Mouse (Mus musculus): Measurements from ENCODE around the gene Dse.
"Not testable (repeated sequence)": the region's sequence is repeated elsewhere in the genome, so short reads cannot be mapped to it uniquely, and the experiment has no call there.

The Dse gene

DNA sequence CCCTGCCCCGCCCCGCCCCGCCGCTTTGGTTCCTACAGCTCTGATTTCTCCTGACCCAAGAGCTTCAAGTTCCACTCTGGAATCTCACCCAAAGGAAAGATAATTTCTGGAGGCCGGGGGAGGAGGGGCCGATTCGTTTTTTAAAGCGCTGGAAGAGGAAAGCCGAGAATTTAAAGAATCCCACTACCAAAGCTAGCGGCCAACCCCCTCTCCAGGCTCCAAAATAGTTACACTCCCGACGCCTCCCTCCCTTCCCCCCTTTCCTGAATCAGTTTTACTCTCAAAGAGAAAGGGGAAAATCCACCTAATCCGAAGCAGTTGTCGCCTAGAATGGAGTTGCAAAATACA is at the start of gene Dse:
Gene Dse (minus strand): TSS at position 213 of the 348 bp plus-strand sequence.
- DNase-seq = peak; percentile 8

DNA sequence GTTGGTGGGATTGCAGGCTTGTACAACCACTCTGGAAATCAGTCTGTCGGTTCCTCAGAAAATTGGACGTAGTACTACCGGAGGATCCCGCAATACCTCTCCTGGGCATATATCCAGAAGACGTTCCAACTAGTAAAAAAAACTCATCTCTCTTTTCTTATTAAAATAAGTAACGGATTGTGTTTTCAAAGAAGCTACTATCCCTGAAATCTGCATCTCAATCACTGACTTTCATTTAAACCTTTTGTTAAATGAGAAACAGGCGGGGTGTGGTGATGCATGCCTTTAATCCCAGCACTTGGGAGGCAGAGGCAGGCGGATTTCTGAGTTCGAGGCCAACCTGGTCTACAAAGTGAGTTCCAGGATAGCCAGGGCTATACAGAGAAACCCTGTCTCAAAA is 45.3 kb upstream of the Dse start:
- DNase-seq = not testable (repeated sequence)

DNA sequence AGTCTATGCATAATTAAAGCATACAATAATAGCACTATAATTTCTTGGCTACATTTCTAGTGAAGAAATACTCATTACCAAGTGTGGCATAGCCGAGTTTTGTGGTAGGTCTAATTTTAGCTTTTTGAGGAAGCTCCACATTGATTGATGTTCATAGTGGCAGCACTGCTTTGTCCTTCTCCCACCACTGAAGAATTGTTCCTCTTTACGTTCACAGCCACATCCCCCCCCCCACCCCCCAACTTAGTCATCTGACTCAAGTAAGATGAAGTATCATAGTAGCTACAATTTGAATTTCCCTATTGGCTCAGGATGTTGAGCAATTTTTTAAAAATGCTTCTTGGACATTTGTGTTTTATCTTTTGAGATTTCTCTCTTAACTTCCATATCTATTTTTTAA is 42.1 kb upstream of the Dse start:
- no peak for DNase-seq

DNA sequence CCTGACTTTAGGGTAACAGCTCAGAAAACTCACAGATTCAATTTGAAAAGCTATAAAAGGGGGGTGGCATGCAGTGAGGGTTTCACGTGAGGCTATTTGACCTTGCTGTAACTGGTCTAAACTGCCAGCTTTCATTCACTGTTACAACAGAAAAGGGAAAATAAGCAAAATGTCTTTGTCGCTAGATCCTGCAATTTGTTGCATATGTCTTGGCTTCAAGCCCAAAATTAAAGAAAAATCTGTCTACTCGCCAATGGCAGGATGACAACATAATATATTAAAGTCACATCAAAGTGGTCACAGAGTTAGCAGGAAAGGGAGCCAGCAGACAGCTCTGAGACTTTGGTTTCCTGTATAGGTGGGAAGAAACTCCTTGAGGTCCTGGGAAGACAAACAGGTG is 40.2 kb upstream of the Dse start:
- DNase-seq = no peak

DNA sequence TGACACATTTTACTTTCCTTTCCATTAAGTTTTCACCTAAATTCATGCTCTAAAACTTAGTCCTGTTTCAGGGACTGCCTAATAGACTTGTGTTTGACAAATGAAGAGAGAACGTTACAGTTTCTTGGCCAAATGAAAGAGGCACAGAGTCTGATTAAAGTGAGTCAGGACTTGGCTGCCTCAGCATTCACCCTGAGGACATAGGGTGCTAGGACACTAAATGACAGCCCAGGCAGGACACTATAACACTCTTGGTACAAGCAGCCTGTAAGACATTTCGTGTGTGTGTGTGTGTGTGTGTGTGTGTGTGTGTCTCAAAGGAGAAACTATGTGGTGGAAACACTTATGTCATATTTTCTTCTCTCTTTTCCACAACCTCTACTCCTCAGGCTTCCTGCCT is 38.6 kb upstream of the Dse start:
- DNase-seq = no peak

DNA sequence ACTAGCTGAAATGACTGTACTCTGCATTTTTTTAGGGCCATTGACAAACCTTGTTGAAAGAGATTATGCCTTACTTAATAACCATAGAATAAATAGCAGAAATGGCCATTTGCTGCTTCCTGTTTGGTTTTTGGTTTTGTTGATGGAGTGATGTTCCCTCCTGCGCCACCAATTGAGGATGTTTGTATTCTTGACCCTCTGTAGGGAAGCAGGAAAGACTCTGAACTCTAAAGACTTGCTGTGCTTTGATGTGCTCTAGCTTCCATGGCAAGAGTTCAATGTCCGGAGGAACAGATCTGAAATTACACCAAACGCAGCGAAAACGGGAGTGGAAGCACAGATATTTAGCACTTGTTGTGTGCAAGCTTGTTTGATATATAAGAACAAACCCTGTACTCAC is 37.2 kb upstream of the Dse start:
- DNase-seq = no peak

DNA sequence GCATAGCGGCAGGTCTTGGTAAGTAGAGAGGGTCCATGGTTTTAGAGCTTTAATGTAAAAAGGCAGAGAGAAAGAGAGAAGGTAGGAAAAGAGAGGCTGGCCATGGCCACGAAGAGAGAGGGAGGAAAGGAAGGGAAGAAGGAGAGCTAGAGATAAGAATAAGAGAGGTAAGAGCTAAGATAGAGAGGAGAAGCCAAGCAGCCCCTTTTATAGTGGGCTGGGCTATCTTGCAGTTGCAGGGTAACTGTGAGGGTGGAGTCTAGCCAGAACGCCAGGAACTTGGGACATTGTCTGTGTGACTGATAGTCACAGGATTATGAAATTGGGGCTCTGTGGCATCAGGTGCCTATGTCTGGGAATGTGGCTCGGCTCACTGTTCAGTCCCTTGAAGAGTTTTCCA is 31.0 kb upstream of the Dse start:
- DNase-seq = no peak

DNA sequence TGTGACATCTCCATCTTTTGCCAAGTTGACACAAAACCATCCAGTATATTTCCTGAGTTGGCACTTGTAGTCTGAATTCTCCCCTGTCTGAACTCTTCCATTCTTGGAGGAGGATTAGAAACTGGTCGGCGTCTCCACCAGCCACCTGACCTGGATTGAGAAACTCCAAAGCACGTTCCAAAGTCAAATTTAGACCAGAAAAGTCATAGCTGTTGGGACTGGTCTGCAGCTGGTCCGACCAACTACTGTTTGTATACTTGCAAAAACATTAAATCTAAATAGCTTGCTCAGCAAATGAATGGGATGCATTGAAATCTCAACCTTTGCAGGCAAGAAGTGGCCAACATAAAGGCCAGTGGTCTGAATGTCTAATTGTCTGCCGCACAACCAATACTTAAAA is 29.1 kb upstream of the Dse start:
- no peak for DNase-seq

DNA sequence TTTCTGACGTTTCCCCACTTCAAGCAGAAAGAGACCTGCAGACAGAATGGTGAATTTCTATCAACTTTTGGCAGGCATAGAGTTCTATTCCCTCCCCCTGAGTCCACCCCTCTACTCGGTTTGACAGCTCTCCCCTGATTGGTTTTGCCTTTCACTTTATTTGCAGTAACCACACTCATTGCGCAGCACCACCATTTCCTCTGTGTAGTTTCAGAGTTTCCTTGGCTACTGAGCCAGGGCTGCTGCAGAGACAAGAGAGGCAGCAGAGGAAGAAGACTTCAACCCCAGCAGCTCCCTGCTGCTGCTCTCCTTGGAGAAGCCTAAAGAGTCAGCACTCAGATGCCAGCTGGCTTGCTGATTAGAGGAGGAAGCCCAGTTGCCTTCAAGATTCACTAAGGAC is 27.9 kb upstream of the Dse start:
- DNase-seq = no peak

DNA sequence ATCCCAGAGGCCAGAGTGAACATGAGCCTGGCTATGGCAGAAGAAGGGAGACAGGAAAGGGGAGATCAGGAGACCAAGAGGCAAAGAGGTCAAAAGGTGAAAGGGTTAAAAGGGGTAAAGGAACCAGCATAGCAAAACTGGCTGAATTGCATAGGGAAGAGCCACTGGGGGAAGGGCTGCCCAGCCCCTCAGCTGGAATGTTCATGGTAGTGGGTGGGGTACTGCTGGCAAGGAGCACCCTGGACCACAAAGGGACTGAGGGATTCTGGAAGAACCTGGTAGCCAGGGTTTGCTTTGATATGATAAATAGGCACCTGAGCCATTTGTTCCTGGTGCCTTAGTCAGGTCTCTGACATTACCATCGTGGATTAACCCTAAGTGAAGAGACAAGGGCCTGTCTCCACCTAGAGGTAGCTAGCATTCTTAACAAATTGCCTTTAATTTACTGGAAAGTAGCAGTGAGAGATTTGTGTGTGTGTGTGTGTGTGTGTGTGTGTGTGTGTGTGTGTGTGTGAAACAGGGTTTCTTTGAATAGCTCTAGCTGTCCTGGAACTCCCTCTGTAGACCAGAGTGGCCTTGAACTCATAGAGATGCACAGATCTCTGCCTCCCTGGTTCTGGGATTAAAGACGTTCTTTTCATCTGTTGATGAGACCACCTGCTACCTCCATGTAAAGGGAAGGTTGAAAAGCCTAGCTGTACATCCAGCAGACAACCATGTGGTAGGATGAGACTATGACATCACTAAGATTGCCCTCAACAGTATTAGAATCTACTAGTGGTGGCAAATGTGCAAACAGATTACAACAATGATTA is 26.6 kb upstream of the Dse start:
- DNase-seq = no peak

DNA sequence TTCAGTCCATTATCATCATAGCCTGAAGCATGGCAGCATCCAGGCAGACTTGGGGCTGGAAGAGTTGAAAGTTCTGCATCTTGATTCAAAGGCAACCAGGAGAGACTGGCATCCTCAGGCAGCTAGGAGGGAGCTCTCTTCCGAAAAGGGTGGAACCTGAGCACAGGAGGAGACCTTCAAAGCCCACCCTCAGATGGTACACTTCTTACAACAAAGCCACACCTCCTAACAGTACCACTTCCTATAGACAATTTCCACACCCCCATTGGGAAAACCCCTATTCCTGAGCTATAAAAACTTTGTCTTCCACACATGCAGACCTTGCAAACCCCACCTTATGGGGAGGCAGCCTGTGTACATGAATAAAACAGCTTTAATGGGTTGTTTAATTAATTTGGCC is 25.9 kb upstream of the Dse start:
- no peak for DNase-seq

DNA sequence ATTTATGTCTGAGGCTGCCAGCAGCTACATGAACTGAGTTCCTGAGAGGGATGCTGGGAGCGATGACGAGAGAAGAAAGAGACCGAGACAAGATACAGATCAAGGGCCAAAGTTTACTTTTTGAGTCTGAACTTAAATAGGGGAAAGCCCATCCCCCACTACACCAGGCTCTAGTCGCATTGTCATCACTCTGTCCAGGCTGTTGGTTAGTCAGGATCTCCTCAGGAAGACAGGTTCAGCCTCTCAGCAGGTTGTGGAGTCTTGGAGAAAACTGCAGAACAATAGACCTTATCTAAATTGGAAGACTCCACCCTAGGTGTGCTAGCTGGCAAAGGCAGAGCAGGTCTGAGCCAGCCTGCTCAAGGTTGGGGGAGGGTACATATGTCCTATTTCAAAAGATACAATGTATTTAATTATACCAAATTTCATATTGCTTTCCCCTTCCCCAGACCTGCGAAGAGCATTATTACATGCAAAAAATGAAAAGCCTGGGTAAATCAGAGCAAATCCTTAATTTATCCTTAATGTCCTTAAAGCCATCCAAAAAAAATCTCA is 22.7 kb upstream of the Dse start:
- no peak for DNase-seq

DNA sequence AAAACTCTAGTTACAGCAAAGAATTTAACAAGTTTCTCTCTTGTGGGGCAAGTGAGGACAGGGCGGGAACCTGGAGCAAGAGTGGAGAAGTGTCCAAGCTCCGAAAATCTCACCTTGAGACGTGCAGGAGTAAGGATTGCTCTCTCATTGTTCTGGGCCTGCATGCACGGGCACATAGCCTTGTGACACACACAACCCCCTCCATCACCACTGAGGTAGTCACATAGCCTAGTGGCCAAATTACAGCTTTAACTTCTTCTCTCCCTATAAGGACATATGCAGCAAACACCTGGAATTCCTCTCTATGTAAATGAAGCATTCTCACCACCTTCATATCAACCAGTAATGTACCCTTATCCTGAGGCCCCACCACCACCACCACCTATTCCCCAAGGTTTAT is 22.0 kb upstream of the Dse start:
- DNase-seq = no peak

DNA sequence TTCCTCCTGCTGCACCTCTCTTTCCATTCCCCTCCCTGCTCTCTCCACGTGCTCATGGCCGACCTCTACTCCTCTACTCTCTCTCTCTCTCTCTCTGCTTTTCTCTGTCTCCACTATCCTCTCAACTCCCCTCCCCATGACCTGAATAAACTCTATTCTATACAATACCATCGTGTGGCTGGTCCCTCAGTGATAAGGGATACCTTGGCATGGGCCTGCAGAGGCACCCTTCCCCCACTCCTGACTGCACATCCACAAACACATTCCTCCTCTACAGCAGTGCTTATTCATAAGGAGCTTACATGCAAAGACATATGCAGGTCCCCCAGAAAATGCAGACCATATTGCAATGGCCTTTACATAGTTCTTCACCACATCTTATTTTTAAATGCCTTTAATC is 16.1 kb upstream of the Dse start:
- DNase-seq = no peak

DNA sequence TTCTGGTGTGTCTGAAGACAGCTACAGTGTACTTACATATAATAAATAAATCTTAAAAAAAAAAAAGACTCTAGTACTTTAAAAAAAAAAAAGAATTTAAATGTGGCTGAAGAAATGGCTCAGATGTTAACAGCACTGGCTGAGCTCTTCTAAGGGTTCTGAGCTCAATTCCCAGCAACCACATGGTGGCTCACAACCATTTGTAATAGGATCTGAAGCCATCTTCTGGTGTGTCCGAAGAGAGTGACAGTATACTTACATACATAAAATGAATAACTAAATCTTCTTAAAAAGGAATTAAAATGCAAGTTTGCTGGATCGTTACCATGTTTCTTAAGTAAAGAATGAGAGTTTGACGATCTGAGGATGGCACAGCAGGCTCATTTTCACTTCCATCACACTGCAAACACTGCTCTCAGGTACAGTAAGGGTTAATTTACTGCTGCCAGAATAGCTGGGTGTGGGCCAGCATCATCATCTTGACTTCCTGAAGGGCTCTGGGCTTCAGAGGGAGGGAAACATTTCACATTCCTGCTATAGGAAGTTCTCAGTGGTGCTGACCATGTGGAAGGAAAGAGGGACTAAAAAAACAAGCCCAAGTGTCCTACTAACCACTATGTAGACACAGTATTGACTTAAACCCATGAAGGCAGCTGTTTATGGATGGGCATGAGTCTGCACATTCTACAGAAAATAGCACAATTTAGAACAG is 14.6 kb upstream of the Dse start:
- DNase-seq = no peak

DNA sequence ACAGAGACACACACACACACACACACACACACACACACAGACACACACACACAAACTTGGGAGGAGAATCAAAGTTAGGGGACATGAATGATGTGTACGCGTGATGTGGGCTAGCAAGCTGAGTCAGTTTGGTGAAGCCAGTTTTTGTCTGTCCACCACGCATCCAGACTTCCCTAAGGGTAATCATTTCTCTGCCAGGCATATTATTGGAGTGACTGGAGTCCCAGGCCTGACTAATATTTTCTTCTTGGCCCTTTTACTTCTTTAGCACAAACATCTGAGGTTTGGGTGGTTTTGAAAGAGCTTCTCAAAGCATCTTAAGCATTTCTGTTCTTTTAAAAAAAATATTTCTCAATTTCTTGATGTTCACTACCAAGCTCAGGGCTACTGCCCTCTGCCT is 10.7 kb upstream of the Dse start:
- no peak for DNase-seq

DNA sequence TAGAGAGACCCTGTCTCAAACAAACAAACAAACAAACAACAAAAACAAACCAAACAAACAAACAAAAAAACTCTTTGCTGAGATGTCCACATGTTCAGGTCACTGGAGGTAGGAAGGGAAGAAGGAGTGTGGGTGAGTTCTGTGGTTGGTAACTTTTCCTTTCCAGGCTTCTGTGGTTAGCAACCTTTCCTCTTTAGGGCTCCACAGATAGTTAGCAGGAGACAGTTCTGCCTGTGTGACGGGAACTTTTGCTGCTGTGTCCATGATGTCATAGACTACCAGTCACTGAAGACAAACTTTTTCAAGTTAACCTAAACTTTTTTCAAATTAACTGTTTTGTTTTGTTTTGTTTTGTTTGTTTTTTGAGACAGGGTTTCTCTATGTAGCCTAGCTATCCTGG is 8.2 kb upstream of the Dse start:
- DNase-seq = no peak

DNA sequence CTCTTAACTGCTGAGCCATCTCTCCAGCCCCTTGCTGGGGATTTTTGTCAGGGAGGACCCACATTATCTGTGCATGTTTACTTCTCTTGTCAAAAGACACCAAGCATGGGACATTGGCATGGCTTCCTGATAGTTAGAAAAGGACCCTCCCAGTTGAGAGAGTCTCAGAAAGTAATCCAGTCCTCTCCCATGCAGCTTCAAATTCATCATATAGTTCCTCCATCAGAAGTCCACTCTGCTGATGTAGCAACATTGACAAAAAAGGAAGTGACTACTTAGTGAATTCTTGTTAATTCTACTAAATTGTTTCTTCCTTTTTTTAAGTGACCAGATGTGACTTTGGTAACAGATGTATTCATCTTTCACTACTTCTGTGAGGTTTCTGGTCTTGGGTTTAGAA is 2.4 kb upstream of the Dse start:
- no peak for DNase-seq

DNA sequence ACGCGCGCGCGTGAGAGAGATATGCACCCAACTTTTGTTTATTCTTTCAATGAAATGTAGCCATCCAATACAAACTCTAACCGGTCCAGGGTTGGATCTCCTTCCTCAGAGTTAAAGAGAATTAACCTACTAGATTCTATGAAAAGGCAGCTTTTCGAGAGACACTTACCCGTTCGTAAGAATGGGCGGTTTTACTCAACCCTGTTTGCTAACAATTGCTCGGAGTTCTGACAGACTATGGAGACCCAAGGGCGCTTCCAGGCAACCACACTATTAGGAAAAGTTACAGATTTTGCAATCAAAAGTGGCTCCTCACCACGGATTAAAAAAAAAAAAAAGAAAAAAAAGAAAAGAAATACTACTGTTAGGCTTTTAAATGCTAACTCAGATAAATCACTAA is 516 bp upstream of the Dse start:
- no peak for DNase-seq

DNA sequence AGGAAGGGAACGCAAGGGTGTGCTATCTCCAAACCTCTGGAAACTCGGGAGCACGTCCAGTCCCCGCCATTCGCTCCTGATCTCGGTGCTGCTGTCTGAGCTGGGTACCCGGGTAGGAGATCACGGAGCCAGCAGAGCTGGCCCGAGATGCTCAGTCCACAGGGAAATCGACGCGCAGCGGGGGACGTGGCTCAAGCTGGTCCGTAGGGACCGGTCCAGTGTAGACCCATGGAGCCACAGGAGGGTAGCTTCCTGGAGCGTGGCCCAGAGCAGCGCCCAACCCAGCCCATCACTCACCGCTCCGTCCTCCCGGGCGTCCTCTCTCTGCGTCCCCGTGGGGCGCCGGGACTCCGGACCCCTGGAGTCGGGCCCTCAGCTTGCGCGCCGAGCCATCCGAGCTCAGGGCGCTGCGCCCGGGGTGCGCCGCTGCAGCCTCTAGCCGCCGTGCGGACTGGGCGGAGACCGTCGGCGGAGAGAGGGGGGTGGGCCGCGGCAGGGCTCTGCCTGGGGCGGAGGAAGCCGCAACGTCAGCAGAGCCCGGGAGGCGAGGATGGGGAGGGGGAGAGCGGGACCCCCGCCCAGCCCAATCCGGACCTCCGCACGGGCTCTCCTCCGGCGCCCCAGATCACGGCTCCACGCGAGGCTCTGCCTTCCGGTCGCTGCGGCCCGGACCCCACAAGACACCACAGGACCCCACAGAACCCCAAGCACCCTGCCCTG is 572 bp downstream of the Dse start:
- peak; percentile 13 for DNase-seq

DNA sequence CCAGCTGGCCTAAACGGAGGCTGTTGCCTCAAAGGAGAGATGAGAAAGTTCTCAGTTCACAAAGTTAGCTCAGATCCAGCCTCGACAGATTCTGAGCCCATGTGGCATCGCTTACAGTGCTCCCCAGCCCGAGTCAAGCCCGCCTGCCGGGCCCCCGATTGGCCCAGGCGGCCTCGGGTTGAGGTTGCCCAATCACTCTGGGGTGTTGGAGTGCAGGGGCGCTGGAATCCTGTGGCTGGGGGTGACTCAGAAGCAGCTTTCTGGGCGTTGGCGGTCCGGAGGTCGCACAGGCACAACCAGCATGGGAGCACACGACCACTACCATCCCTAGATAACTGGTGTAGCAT is 1.1 kb downstream of the Dse start:
- no peak for DNase-seq

DNA sequence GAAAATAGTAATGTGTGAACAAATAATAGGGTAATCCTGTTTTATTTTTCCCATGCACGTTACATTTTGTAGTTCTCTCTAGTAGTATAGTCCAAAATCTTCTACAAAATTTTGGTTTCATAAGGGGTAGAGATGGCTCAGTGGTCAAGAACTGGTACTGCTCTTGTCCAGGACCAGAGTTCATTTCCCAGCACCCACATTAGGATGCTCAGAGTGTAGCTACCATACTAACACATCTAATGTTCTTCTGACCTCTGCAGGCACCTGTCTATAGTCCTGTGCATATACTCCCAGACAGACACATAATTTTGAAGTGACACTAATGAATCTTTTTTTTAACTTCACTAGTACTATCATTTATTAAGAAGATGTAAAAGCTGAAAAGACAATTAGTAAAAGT is 1.7 kb downstream of the Dse start:
- no peak for DNase-seq

DNA sequence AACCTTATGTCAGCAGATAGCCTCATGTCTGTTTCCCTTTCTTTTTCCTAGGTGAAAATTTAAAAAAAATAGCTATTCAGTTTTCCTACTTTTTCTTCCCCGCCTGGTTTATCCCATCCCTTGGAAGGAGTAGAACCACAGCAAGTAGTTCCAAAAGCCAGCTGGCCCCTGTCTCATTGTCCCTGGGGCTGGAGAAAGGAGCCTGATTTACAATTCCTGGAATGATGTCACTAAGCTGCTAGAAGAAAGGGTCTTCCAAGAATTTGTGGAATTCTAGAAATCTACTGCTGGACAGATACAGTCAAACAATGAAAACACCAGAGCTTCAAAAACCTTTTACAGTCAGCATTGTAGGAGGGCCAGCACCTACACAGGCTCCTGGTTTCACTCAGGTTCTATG is 6.8 kb downstream of the Dse start:
- DNase-seq = no peak

DNA sequence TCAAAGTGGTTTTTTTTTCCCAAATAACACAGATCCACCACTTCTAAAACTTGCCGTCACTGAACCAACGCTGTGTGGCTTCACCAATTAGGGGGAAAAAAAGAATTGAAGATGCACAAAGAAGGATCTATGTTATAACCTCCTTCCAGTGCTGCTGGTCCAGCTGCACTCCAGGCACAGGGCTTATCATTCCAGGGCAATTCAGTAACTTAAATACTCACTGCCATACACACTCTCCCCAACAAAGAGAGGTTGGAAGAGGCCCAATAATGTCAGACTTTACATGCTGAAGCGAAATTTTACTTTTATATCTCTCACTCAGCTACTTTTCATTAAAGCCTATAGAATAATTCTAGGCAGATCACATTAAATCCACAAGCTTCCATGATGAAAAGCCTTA is 8.9 kb downstream of the Dse start:
- no peak for DNase-seq

All from kidney, adult 11 months (tissue).